Mouse (Mus musculus) large intestine, adult 2 months (tissue): ENCODE measurements at regions not wholly inside any gene's neighbourhood (a gene's known extent, or its start where the extent isn't known, plus 50 kb on each side); places are given as distances from the start of the nearest gene placed in this dataset.

ENCODE experiments used
- DNase-seq: peaks from one replicate; pipeline ENCODE4 v3.0.0-alpha.2; 2012; ENCODE audit warnings: low read depth, low spot score
- WGBS: fragments of 180-500 bp; shearing (Covaris S2); methylation state at CpG from one replicate; pipeline ENCODE4 v1.1.7; 2018; 5-methylcytosine and 5-hydroxymethylcytosine counted together

DNA sequence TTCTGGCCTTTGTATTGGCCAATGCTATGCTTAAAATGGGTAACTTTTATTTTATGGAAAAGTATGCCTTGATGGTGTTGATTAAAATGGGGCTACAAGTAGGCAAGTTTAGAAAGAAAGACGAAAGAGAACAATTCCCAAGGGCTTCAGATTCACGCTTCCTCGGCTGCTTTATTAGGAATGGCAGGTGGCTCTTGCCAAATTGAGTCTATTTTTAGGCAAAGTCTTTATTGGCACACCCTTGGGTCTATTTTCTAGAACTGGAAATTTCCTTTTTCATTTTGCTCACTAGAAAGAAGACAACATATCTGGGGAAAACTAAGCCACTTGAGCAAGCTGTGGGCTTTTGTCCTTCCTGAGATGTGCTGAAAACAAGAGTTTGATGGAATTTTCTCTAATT is 641.4 kb upstream of the Kdm8 start:
- WGBS, result 74% methylated on average over 3 of the region's 3 CpGs
- no peak for DNase-seq

DNA sequence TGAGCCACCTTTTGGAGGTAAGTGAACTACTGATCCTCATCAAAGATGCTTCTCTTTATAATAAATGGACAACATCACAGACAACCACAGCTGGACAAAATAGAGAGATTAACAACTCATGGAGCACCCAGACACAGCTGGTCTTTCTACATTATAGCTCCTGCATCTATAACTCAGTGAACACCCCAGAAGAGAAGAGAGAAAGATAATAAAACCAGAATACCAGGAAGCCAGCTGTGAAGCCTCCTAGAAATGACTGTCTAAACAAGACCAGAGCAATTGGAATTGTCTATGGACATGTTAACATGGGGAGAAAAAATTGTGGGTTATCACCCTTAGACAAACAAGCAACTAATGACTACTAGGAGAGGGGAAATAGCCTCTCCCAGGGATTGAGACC is 609.8 kb upstream of the Kdm8 start:
- DNase-seq, result no peak

DNA sequence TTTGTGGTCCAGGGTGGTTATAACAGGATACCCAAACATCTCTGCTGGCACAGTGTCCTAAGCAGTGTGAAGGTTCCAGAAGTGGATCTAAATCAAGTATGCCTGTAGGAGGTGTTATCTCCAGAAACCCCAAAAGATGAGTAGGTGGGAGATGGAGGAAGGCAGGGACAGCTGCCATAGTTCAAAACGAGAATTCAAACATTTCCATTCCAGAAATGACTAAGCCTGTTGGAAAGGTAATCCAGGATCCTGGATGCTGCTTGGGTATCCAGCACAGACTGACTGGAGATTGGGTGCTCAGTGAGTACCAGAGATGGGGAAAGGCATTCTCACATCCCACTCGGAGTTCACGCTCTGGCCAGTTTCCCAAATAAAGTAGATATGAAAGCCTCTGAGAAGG is 607.9 kb upstream of the Kdm8 start:
- WGBS, result 80% methylated on average over 3 of the region's 3 CpGs

DNA sequence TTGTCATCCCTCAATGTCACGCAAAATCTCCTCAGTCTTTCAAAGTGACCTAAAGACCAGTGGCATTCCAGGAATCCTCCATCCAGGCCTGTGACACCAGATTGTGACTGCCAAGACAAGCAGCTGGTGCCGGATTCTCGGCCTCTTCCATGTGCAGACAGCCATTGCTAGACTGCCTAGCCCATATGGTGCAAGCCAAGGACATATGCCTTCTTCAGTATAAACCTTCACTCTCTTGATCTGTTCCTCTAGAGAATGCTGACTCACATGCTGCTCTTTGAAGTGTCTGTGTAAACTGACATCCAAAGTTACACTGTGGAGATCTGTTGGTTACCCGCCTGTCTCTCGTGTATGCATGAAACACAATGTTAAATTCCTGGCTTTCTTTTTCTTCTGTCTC is 589.4 kb upstream of the Kdm8 start:
- DNase-seq, result no peak
- WGBS, result 76% methylated on average over 5 of the region's 5 CpGs

More for the DNA sequence above, 607.9 kb upstream of the Kdm8 start:
- DNase-seq, result no peak

DNA sequence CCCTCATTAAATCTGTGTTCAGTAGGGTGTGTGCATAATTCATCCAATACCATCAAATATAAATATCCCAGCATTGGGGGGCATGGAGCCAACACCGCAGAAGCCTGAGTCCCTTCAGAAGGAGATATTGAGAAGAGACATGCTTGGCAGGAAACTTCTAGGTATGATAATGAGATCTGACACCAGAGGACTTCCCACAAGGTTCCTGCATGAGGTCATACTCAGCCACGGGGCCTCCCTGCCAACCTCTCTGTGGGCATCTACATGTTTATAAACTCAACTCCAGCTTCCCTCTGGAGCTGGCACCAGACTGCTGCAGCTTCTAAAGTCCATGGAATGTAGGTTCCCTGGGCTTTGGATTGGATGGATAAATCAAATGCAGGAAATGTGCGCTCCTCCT is 587.4 kb upstream of the Kdm8 start:
- WGBS, result 77% methylated on average over 3 of the region's 3 CpGs
- no peak for DNase-seq

DNA sequence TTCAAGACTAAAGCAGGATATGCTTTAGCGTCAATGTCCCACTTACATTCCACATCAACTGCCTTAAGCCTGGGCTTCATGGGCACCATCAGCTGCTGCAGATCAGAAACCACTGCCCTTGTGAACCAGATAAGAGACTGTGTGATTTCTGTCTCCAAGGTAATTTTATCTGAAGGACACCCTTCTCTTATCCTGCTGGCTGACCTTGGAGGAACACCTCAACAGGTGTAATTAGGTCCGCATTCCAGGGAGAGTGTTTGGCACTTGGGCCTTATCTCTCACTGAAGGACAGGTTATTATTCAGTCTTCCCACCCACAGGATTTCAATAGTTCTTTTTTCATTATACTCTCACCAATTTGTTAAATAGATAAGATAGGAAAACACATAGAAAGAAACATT is 583.1 kb upstream of the Kdm8 start:
- DNase-seq, result no peak
- WGBS, result 54% methylated on average over 2 of the region's 2 CpGs

DNA sequence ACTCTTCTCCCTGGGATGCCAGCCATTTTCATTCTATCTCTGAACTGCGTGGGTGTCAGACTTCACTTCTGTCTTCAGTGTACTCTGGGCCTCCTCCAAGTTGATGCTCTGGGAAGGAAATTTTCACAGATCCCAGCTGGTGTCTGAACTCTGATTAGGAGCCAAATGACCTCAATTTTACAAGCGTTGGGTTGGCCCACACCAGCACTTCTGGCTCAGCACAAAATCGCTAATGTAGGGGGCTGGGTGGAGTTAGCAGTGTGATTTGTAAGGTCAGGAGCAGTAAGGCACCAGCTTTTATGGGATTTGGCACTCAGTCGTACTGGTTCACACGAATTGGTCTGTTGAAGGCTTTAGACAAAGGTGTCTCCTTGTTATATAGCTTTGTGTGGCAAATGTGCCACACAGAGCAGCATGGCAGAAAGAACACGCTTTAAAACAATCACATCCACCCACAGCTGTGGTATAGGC is 576.3 kb upstream of the Kdm8 start:
- WGBS, result 17% methylated on average over 6 of the region's 6 CpGs
- peak; percentile 3 for DNase-seq

DNA sequence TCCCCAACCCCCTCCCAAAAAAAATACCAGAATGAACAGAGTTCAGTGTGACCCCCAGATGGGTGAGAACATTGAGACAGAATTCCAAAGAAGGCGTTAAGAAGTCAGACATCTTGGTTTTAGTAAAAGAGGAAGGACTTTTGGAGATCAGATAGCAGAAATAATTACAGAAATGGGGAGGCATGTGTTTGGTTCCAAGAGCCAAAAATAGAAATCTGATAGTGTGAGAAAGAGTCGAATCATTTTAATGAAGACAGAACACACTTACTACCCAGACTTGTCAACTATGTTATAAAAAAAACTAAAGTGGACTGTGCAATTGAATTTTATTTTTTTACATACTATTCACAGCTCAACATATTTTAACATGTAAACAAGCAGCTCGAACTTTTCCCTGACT is 575.9 kb upstream of the Kdm8 start:
- WGBS, result 53% methylated on average over 3 of the region's 3 CpGs
- DNase-seq, result no peak

DNA sequence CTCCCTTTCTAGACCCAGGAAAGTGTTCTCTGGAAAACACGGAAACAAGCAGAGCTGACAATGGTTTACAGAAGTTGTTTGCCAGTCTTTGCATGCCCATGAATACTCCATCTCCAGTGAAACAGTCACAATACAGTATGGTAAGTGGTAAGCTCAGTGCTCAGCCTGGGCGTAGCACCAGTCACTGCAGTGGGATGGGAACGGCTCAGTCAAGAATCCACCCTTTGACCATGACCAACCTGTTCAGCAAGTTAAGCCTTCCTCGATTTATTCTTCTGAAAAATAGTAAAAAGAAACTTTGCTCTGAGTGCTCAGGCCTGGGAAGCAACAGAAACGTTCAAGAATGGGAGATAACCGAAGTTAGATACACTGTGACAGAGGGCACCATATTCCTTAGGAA is 563.7 kb upstream of the Kdm8 start:
- WGBS, result 42% methylated on average over 6 of the region's 6 CpGs
- DNase-seq, result no peak

DNA sequence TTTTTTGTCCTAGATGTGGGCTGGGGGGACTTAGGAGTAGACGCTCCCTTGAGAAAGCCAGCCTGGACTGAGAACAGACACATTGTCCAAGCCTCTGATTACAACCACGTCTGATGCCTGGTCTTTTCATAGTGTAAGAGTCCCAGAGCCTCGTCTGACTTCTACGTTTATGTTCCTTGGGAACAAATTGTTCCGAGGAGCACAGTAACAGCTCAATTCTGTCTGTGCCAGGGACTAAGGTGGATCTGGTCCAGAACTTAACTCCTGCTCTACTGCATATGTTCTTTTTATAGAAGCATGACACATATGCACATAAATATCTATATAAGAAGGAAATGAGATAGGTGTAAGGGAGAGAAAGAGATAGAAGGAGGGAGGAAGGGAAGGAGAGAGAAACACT is 537.2 kb upstream of the Kdm8 start:
- WGBS, result 48% methylated on average over 5 of the region's 5 CpGs
- no peak for DNase-seq

DNA sequence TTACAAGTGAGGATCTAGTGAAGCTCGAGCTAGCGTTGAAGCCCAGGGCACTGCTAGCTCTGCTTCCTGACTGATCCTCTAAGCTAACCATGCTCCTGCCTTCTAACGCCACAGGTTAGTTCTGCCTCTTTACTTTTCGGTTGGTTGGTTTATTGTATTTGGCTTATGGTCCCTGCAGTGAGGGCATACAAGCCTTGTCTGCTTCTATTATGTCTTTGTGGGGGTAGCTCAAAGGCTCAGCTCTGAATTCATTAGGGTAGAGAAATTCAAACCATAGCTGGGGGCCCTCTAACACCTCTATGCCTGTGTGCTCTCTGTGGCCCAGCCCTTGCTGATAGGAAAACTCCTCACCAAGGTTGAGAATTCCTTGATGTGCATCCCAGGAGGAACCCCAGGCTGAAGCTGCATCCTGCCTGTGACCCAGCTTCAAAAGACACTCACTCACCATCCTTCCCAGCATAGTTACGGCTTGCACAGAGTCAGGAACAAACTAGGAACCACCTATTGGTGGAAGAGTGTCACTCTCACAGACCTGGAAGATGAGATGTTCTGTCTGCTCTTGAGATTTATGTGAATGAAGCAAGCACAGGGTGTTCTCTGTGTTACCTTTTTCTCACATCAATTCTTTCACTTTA is 536.7 kb upstream of the Kdm8 start:
- no peak for DNase-seq
- WGBS, result 58% methylated on average over 5 of the region's 5 CpGs

DNA sequence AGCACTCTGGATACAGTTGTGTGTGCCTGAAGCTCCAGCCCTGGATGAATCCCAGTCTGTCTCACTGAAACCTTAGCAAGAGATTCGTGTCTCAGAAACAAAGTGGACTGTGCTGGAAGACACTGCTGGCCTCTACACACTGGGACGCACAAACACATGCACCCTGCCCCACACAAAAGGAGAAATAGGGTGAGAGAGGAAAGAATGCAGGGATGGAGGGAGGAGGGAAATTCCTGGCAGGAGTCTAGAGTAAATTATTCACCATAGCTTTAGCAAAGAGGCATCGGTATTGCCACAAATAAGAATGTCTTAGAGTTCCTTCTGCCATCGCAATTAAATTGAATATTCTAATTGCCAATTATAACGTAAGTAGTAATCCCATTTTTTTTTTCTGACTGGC is 530.4 kb upstream of the Kdm8 start:
- no peak for DNase-seq
- WGBS, result 57% methylated on average over 5 of the region's 5 CpGs

DNA sequence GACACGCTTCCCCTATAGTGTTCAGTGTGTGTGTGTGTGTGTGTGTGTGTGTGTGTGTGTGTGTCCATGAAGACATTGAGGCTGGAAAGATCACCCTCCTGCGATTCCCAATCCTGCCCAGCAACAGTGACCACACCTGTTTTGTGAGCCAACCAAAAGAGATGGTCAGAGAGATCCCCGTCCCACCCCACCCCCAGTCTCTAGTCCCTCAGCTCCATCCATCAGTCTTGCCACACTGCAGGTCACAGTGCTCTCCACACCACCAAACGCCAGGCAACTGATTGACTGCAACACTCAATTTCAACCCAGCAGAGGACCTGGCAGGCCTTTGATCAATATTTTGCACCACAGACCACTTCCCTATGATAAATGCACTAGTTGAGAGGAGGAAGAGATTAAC is 530.0 kb upstream of the Kdm8 start:
- no peak for DNase-seq
- 63% methylated on average over 4 of the region's 4 CpGs for WGBS

DNA sequence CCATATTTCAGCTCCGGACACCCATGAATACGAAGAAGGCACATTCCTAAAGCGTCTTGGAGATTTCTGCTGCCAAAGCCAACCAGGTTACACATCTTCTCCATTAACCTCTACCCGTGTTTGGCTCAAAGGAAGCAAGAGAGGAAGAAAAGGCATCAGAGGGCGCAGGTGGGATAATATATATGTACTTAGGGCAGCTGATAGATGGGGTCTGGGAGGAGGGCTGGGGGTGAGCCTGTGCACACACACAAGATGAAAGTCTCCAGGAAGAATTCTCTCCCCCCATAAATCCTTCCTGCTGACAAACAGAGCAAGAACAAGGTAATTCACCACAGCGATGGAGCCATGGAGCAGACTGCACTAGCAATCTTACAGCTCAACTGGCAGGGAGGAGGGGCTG is 529.5 kb upstream of the Kdm8 start:
- no peak for DNase-seq
- 32% methylated on average over 6 of the region's 6 CpGs for WGBS

DNA sequence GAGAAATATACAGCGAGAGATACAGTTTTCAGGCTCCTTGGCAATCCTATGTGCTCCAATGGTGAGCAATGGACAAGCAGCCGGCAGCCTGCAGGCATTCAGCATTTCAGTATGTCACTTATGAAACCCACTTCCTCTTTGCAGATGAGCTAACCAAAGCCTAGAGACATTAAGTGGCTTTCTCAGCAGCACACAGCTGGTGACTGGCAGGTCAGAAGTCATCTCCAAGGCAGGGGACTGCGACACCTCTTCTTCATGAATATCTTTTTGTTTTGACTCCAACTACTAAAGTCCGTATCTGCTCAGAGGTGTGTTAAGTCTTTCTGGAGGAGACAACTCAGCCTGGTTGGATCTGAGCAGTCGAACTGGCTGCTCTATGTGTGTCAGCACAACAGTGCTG is 528.8 kb upstream of the Kdm8 start:
- WGBS, result 68% methylated on average over 5 of the region's 5 CpGs
- no peak for DNase-seq

DNA sequence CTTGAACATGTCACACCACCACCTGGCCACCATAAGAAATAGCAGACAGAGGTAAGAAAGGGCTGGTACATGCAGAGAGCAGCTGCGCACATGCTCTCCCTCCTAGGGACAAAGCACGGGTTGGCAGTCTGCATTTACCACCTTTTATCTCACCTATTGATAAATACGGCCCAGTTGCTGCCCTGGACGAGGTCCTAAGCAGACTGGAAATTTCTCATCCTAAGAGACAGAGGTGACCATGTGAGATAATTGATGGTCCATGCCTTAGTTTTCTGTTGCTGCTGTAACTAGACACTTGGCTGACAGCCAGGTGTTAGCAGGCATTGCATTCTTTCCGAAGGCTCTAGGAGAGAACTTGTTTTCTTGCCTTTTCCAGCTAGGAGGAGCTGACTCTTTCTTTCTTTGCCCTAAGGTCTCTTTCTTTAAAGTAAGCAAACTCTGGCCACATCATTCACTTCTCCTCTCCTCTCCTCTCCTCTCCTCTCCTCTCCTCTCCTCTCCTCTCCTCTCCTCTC is 526.8 kb upstream of the Kdm8 start:
- DNase-seq, result no peak
- WGBS, result 38% methylated on average over 5 of the region's 5 CpGs

DNA sequence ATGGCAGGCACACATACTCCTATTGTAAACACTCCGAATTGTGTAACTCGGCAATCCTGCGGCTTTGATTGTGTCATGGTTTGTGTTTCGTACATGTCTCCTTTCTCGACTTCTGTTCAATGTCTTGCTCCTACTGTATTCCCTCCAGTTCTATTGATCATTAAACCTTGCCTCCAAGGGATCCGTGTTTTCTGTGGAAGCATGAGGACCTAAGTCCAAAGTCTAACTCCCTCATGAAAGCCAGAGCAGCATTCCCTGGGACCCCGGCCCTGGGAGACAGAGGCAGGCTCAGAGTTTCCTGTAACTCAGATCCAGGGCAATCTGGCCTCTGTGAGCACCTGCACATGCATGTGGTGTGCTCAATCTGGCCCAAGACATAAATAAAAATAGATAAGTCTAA is 521.7 kb upstream of the Kdm8 start:
- 43% methylated on average over 7 of the region's 7 CpGs for WGBS
- DNase-seq, result no peak

DNA sequence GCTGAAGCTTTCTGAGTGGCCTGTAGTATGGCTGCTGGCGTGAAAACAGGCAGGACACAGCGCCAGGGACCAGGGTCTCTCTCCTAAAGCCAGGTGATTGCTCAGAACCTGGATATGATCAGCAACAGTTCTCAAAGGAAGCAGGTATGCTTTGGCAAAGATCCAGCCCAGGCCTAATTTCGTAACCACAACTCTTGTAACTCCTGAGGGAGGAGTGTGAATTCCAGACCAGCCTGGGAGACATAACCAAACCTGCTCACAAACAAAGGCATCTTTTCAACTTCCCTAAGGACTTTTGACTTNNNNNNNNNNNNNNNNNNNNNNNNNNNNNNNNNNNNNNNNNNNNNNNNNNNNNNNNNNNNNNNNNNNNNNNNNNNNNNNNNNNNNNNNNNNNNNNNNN is 510.9 kb upstream of the Kdm8 start:
- DNase-seq, result no peak
- WGBS, result 37% methylated on average over 3 of the region's 3 CpGs

DNA sequence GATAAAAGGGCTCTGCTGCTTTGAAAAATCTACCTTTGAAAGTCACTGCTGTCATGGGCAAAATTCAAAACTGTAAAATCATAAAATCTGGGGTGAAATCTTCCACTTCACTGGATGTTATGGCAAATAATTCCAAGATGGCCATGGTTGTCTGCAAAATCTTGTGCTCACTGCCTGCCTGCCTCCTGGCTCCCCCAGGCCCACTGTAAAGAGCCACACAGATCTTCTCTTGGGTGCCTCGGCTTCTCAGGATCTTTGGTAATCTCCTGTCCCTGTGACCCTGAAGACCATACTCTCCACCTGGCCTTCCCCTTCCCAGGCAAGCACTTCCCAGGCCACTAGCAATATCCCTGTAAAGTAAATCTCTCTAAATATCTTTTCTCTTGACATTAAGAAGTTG is 505.1 kb upstream of the Kdm8 start:
- WGBS, result 78% methylated on average over 1 of the region's 1 CpGs
- DNase-seq, result no peak

DNA sequence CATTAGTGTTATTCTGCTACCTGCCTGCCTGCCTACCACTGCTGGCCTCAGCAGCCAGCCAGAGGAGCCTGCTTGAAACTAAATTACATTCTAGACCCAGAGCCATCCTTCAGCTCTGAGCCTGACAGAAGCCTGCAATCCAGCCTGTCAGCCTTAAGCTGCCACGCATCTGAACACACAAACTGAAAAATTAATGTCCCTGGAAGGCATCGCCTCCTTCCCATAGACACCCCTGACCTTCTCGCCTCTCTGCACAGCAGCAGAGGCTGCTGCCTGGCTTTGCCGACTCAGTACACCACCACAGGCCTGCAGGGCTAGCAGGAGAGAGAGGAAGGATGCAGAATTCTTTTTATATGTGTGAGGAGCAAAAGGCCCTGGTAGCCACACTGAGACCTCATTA is 502.9 kb upstream of the Kdm8 start:
- no peak for DNase-seq
- 67% methylated on average over 4 of the region's 4 CpGs for WGBS

DNA sequence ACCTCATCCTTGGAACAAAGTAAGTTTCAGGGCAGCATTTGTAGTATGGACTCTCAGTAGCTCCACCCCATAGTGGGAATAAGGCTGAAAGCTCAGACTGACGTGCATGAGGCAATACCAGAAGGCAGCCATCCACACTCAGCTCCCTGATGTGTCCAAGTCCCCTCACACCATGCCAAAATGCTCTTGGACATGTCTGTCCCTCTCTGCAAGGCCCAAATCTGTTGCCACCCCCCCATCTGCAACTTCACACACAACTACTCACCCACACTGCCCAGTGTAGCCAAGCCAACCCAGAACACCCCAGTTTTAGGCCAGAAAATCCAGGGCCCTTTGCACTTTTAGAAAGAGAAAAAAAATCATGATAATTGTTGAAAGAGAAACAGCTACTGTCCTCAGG is 498.1 kb upstream of the Kdm8 start:
- DNase-seq, result no peak
- WGBS, result 59% methylated on average over 1 of the region's 1 CpGs

DNA sequence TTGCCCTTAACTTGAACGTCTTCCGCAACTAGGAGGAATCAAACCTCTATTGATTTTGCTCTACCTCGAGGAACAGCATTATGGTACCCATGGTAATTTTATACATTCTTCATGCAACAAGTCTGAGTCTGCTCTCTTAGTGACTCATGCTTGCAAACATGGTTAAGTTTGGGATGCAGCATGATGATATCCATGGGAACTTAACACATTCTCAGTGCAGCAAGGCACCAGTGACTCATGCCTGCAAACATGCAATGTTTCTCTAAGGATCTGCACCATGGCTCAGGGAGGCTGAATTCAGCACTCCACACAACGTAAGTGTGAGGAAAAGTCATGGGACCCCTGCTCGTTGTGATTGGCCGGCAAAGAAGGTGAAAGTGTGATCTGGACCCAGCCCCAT is 487.1 kb upstream of the Kdm8 start:
- DNase-seq, result no peak
- WGBS, result 72% methylated on average over 6 of the region's 6 CpGs
